Mouse (Mus musculus): Measurements from ENCODE around the gene Tagln.

DNA sequence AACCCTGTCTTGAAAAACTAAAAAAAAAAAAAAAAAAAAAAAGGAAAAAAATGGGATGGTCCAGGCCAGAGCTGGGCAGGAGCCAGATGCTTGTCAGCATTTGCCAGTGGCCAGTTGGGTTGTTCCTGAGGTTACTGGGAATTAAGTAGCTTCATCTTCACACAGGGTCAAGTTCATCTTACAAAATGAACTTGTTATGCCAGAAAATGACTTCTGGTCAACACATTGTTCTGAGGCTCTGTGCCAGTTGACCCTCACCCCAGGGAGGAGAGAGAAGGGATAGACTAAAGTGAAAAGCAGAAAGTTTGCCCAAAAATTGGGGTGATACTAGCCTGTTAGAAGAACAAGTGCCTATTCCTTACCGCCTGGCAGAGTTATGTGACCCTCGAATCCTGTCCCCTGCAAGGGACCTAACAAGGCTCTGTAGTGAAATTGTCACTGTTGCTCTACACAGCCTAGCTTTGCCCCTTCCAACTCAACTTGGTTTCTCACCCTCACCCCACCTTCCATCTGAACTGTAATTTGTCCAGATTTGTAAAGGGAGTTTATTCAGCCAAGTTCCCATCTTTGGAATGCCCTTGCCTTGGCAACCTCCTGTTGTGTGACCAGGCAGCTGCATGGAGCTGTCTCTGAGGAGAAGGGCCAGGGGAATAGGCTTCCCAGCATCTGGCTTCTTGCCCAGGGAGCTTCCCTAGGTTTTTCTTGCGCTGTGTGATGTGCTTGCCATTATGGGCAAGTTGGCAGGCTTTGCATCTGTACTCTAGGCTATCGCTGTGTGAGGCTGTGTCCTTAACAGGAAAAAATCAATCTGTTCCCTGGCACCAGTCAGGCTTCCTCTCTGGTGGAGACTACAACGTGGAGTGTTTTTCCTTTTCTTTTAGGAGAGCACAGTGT lies 18.6 kb downstream of the Tagln start:
- TF ChIP-seq CTCF (IDR thresholded peaks at IDR 0.05; ENCODE audit: control insufficient read depth, insufficient read depth, low read length) (no peak), POLR2A (IDR thresholded peaks at IDR 0.05; ENCODE audit: borderline replicate concordance, control insufficient read depth, low read depth, low read length) (no peak)

Measured in bone marrow, adult 2 months (tissue).